ENCODE assay signal across 9 mouse cellular contexts in genomic region chr1:127677131-127677631, GRCm38 (mm10). TPM values are rescaled to one million over a fixed set of nuclear protein-coding genes. Genes with fewer than 3 reads are reported as not detected.
DNase-seq lines count a peak whose midpoint lies in the region; ATAC-seq and TF ChIP-seq lines count a peak whose summit lies in the region.
"Had no signal": no experiment of that assay in that cellular context is flagged by ENCODE, and none has a peak within 500 bp of the region (broad histone marks: within the 10 kb centered on the region; RNA-seq: fewer than 3 reads in every experiment).

No protein-coding gene starts in this region.

- TF ChIP-seq POLR2A in brain, embryonic 14.5 days (IDR thresholded peaks at IDR 0.05; ENCODE audit: borderline replicate concordance, extremely low read depth, insufficient read depth, insufficient read length, poor library complexity, severe bottlenecking) = no peak

- no peaks in the 10 kb centered on the region for H3K9me3 ChIP-seq in forebrain, embryonic 11.5 days (ENCODE audit: control insufficient read depth, low read length)
- no peaks in the 10 kb centered on the region for H3K9me3 ChIP-seq in kidney, embryonic 15.5 days (replicated peaks)
- H3K9me3 ChIP-seq in stomach, embryonic 16.5 days (replicated peaks; ENCODE audit: control insufficient read depth, low read length) = no peaks in the 10 kb centered on the region

- H3K4me2 ChIP-seq in forebrain, embryonic 11.5 days (ENCODE audit: low read depth, low read length, severe bottlenecking) = peak overlapping the region; percentile 93
- peak overlapping the region; percentile 99 for H3K4me2 ChIP-seq in kidney, embryonic 15.5 days
- peak overlapping the region; percentile 99 for H3K4me2 ChIP-seq in stomach, embryonic 16.5 days (ENCODE audit: low read depth, low read length)

- H3K27ac ChIP-seq in forebrain, embryonic 11.5 days (ENCODE audit: low read depth, low read length) = peak overlapping the region; percentile 41; the same call in 1 of the 2 replicates
- H3K27ac ChIP-seq in kidney, embryonic 15.5 days = no peak overlapping the region
- H3K27ac ChIP-seq in stomach, embryonic 16.5 days (ENCODE audit: low read length) = no peak overlapping the region
- H3K27ac ChIP-seq: macrophage had no signal

- TF ChIP-seq CTCF in brain, embryonic 14.5 days (IDR thresholded peaks at IDR 0.05; ENCODE audit: borderline replicate concordance, extremely low read depth, insufficient read depth, insufficient read length) = no peak

- under 1% methylated on average over 44 of the region's 44 CpGs for WGBS in forebrain, embryonic 11.5 days
- WGBS in kidney, embryonic 15.5 days = under 1% methylated on average over 40 of the region's 44 CpGs
- under 1% methylated on average over 33 of the region's 44 CpGs for WGBS in stomach, embryonic 16.5 days

- peaks cover 35% of the 10 kb centered on the region for H3K27me3 ChIP-seq in forebrain, embryonic 11.5 days (ENCODE audit: control insufficient read depth, insufficient read depth, low read length)
- peaks cover 88% of the 10 kb centered on the region for H3K27me3 ChIP-seq in kidney, embryonic 15.5 days
- H3K27me3 ChIP-seq in stomach, embryonic 16.5 days (ENCODE audit: control insufficient read depth, insufficient read depth, low read length) = peaks cover 52% of the 10 kb centered on the region

- H3K36me3 ChIP-seq in forebrain, embryonic 11.5 days (ENCODE audit: control insufficient read depth, insufficient read depth, low read length) = no peaks in the 10 kb centered on the region
- no peaks in the 10 kb centered on the region for H3K36me3 ChIP-seq in kidney, embryonic 15.5 days
- H3K36me3 ChIP-seq in stomach, embryonic 16.5 days (ENCODE audit: control insufficient read depth, insufficient read depth, low read length) = no peaks in the 10 kb centered on the region

- H3K9ac ChIP-seq in forebrain, embryonic 11.5 days (ENCODE audit: low read length) = peak overlapping the region; percentile 64
- H3K9ac ChIP-seq in kidney, embryonic 15.5 days = peak overlapping the region; percentile 36; the same call in 1 of the 2 replicates
- H3K9ac ChIP-seq in stomach, embryonic 16.5 days (ENCODE audit: low read length) = peak overlapping the region; percentile 64

- DNase-seq in layer of hippocampus, postnatal 10 days (ENCODE audit: low spot score in 2 of 2) = peak; percentile 26 to 37
- DNase-seq in layer of hippocampus, adult 18-20 months (ENCODE audit: low spot score in 2 of 2) = no peak
- DNase-seq in brain, embryonic 14.5 days (ENCODE audit: low read depth) = peak; percentile 59
- DNase-seq in forebrain, embryonic 11.5 days (ENCODE audit: low spot score) = peak; percentile 76
- DNase-seq in frontal cortex, adult 2 months (ENCODE audit: extremely low spot score in 1 of 2, low spot score in 1 of 2) = no peak

- ATAC-seq in forebrain, embryonic 11.5 days (replicated peaks; ENCODE audit: low FRiP score) = peak; percentile 43
- peak; percentile 41 for ATAC-seq in kidney, embryonic 15.5 days (replicated peaks; ENCODE audit: low FRiP score)
- 0 out of 2 replicates have a peak, but pooled peaks have one; percentile 5 for ATAC-seq in megakaryocyte progenitor cell, adult 5-6 weeks (replicated peaks; ENCODE audit: poor library complexity)
- 0 out of 2 replicates have a peak, but pooled peaks have one; percentile 21 for ATAC-seq in stomach, embryonic 16.5 days (ENCODE audit: insufficient read depth, low FRiP score)

- peaks cover 11% of the 10 kb centered on the region for H3K4me1 ChIP-seq in forebrain, embryonic 11.5 days (replicated peaks; ENCODE audit: control insufficient read depth, insufficient read depth, low read length)
- H3K4me1 ChIP-seq in kidney, embryonic 15.5 days = peaks cover 22% of the 10 kb centered on the region
- H3K4me1 ChIP-seq in stomach, embryonic 16.5 days (ENCODE audit: control insufficient read depth, insufficient read depth, low read length) = peaks cover 16% of the 10 kb centered on the region; the same call in 1 of the 2 replicates

- peak overlapping the region; percentile 55 for H3K4me3 ChIP-seq in forebrain, embryonic 11.5 days (ENCODE audit: low read depth, low read length)
- peak overlapping the region; percentile 55 for H3K4me3 ChIP-seq in kidney, embryonic 15.5 days (replicated peaks)
- H3K4me3 ChIP-seq in stomach, embryonic 16.5 days (replicated peaks; ENCODE audit: low read length) = peak overlapping the region; percentile 59

RNA-seq across cellular contexts. Expression of gene Tmem163, which starts 2.2 kb away (rescaled TPM):
- total RNA-seq in layer of hippocampus, postnatal 10 days (2021) = 10 to 100 TPM; 22.9 to 31.9 TPM
- 1 to 10 TPM; 5.7 to 7.0 TPM for total RNA-seq in layer of hippocampus, adult 18-20 months (2021)
- polyA plus RNA-seq in brain, embryonic 14.5 days (2012; rRNA removed) = 35.2 and 53.4 TPM in 2 replicates
- polyA plus RNA-seq in forebrain, embryonic 11.5 days (2014; fragmentation: Nextera tagmentation; extraction: Ambion mirVana) = 22.8 and 23.4 TPM in 2 replicates
- polyA plus RNA-seq in kidney, embryonic 15.5 days (2015; fragmentation: Nextera tagmentation; extraction: Ambion mirVana) = 0.61 and 0.73 TPM in 2 replicates
- total RNA-seq in megakaryocyte progenitor cell, adult 5-6 weeks (2015) = not detected in 2 replicates
- total RNA-seq in megakaryocyte progenitor cell, adult 5-6 weeks (2017) = not detected in 2 replicates
- 0.45 and 0.71 TPM in 2 replicates for polyA plus RNA-seq in stomach, embryonic 16.5 days (2015; fragmentation: Nextera tagmentation; extraction: Ambion mirVana)
- 48.3 and 49.9 TPM in 2 replicates for polyA plus RNA-seq in frontal cortex, adult 2 months (2012; rRNA removed)
- polyA plus RNA-seq: macrophage had no signal

RNA-seq across cellular contexts. Expression of gene Acmsd, which starts 52.0 kb away (rescaled TPM):
- not detected for total RNA-seq in layer of hippocampus, postnatal 10 days (2021)
- not detected for total RNA-seq in layer of hippocampus, adult 18-20 months (2021)
- not detected in 2 replicates for polyA plus RNA-seq in brain, embryonic 14.5 days (2012; rRNA removed)
- 0.23 TPM in 1 of 2 replicates, not detected in the other for polyA plus RNA-seq in forebrain, embryonic 11.5 days (2014; fragmentation: Nextera tagmentation; extraction: Ambion mirVana)
- polyA plus RNA-seq in kidney, embryonic 15.5 days (2015; fragmentation: Nextera tagmentation; extraction: Ambion mirVana) = 0.93 and 1.1 TPM in 2 replicates
- 0.64 and 2.4 TPM in 2 replicates for total RNA-seq in megakaryocyte progenitor cell, adult 5-6 weeks (2015)
- total RNA-seq in megakaryocyte progenitor cell, adult 5-6 weeks (2017) = 1.4 and 1.8 TPM in 2 replicates
- polyA plus RNA-seq in stomach, embryonic 16.5 days (2015; fragmentation: Nextera tagmentation; extraction: Ambion mirVana) = 0.36 and 0.39 TPM in 2 replicates
- not detected in 2 replicates for polyA plus RNA-seq in frontal cortex, adult 2 months (2012; rRNA removed)
- polyA plus RNA-seq: macrophage had no signal

Comparison
In these comparisons a context has a peak if more than half of its experiments do, and no peak if none do; other contexts are left out.
1. DNase-seq: peak in layer of hippocampus, postnatal 10 days (2 of 2), brain, embryonic 14.5 days (single experiment) and forebrain, embryonic 11.5 days (single experiment); none in layer of hippocampus, adult 18-20 months (0 of 2) and frontal cortex, adult 2 months (0 of 2).
2. RNA of gene Tmem163, which starts 2.2 kb away (polyA plus RNA-seq): 35.2 to 53.4 TPM in brain, embryonic 14.5 days, 48.3 to 49.9 TPM in frontal cortex, adult 2 months and 22.8 to 23.4 TPM in forebrain, embryonic 11.5 days; 0.61 to 0.73 TPM in kidney, embryonic 15.5 days and 0.45 to 0.71 TPM in stomach, embryonic 16.5 days; every median in the first group is over 10 times any median in the second.
3. Peak in every context shown above with its lines, with median percentiles within 50 percentile points of each other: ATAC-seq, H3K4me2 ChIP-seq, H3K4me3 ChIP-seq and H3K9ac ChIP-seq.